Mouse (Mus musculus) neural tube, embryonic 11.5 days (tissue): ENCODE measurements around the gene Shisa2. TPM values are rescaled to one million over a fixed set of nuclear protein-coding genes. Genes with fewer than 3 reads are reported as not detected.
A peak's percentile ranks its signal among the peaks of the same experiment; 100 is the strongest.
"Not testable (repeated sequence)": the region's sequence is repeated elsewhere in the genome, so short reads cannot be mapped to it uniquely, and the experiment has no call there.

ENCODE experiments used
- ATAC-seq: fragments of 200-750 bp; cut with Nextera tagmentation; 2 replicates; pipeline ENCODE4 v1.8.0; 2017; ENCODE audit warnings: moderate number of reproducible peaks, mild to moderate bottlenecking, moderate TSS enrichment, moderate library complexity; ENCODE audit not compliant: insufficient read depth, low FRiP score, low TSS enrichment
- DNase-seq: peaks from one replicate; pipeline ENCODE4 v3.0.0-alpha.2; 2015; ENCODE audit warnings: low spot score
- H3K27ac ChIP-seq: fragments of 300-500 bp; sonication (generic); 2 replicates; pipeline ENCODE4 v1.5.1; 2014; ENCODE audit warnings: low read depth, mild to moderate bottlenecking, low read length
- H3K27me3 ChIP-seq: fragments of 300-500 bp; sonication (generic); 2 replicates; pipeline ENCODE4 v1.6.1; 2014; ENCODE audit warnings: mild to moderate bottlenecking, low read length, mixed read lengths; ENCODE audit not compliant: control insufficient read depth, insufficient read depth
- H3K36me3 ChIP-seq: fragments of 300-500 bp; sonication (generic); 2 replicates; pipeline ENCODE4 v1.6.1; 2014; ENCODE audit warnings: mild to moderate bottlenecking, low read length, moderate library complexity, mixed read lengths; ENCODE audit not compliant: control insufficient read depth, insufficient read depth
- H3K4me1 ChIP-seq: fragments of 300-500 bp; sonication (generic); 2 replicates; pipeline ENCODE4 v1.6.1; 2014; ENCODE audit warnings: low read length, mixed read lengths; ENCODE audit not compliant: control insufficient read depth, insufficient read depth
- H3K4me2 ChIP-seq: fragments of 300-500 bp; sonication (generic); 2 replicates; pipeline ENCODE4 v1.6.1; 2014; ENCODE audit warnings: low read depth, mild to moderate bottlenecking, moderate library complexity
- H3K4me3 ChIP-seq: fragments of 300-500 bp; sonication (generic); 2 replicates; pipeline ENCODE4 v1.5.1; 2014; ENCODE audit warnings: low read depth, low read length
- H3K9ac ChIP-seq: fragments of 300-500 bp; sonication (generic); 2 replicates; pipeline ENCODE4 v1.6.1; 2014; ENCODE audit warnings: mild to moderate bottlenecking, low read length
- H3K9me3 ChIP-seq: fragments of 300-500 bp; sonication (generic); 2 replicates; pipeline ENCODE4 v1.6.1; 2016; ENCODE audit warnings: low read length; ENCODE audit not compliant: control insufficient read depth
- WGBS: fragments of 180-500 bp; shearing (Covaris S2); extraction: QIAGEN DNeasy Blood & Tissue Kit; methylation state at CpG from one replicate; pipeline ENCODE4 v1.1.7; 2014; 5-methylcytosine and 5-hydroxymethylcytosine counted together
- polyA plus RNA-seq: library from polyadenylated mRNA; unstranded; fragments of >200 nt; fragmentation: Nextera tagmentation; extraction: Ambion mirVana; gene quantifications from 2 replicates; pipeline ENCODE4 v1.2.1, GENCODE M21; 2014

Gene Shisa2
- polyA plus RNA-seq, 1 experiment from 2014 or later: 28.9 TPM

DNA sequence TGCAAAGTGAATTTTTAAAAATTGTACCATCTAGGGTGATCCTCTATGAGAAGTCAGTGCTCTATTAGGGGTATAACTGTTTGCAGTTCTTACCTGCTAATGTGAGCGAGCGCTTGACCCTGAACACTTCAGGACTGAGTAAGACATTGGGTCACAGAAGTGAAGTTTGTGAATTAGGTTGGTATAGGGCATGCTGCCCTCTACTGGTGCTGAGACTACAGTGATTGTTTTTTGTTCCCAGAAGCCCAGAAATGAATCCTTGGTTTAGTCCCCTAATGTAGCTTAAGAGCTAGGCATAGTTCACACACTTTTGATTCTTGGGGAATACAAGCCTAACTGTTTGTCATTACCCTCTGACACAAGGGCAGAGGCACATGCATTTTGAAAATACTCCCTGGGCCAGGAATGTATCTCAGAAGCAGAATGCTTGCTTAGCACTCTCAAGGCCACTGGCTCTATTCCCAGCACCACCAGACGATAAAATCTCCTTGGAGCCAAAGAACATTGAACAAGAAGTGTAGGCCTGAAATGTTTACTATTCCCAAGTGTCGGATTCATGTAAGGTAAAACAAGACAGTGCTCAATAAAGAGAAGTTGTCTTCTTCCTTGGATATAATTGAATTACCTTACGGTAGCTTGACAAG lies 21.0 kb upstream of the Shisa2 start:
- Histone ChIP-seq H3K27me3 (no peaks in the 10 kb centered on the region), H3K27ac (no peak overlapping the region), H3K9ac (no peak overlapping the region), H3K9me3 (no peaks in the 10 kb centered on the region), H3K4me3 (no peak overlapping the region), H3K4me1 (no peaks in the 10 kb centered on the region), H3K4me2 (no peak overlapping the region), H3K36me3 (no peaks in the 10 kb centered on the region)
- ATAC-seq (no peak), DNase-seq (peak; percentile 44)
- 65% methylated on average over 5 of the region's 5 CpGs for WGBS

DNA sequence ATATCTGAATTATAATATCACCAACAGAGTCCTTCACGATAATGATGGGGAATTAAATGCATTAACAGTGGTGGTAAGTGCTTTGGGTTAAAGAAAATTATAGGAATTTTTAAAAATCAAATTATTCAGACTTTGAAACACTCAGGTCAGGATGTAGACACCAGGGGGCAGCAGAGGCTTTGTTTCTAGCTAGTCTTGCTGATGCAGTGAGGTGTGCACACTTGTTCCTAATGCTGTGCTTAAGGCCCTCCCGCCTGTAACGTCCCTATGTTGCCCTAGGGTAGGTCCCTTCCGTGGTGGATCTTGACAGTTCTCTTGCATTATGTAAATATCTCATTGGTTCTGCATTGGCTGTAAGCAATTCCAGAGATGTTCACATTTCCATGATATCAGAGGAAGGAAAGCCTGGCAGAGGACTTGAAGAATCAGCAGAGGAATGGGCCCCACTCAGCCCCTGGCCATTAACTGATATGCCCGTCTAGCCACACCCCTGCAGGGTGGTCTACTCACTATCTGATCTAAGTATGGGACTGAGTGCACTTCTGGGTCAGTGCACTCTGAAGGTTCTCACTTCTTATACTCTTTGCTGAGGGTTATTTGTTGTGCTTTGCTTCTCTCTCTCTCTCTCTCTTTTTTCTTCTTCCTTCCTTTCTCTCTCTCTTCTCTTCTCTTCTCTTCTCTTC lies 19.3 kb upstream of the Shisa2 start:
- DNase-seq (peak; percentile 73), ATAC-seq (no peak; the same call in 1 of the 2 replicates)
- Histone ChIP-seq H3K4me3 (no peak overlapping the region), H3K27me3 (no peaks in the 10 kb centered on the region), H3K9me3 (no peaks in the 10 kb centered on the region), H3K36me3 (no peaks in the 10 kb centered on the region), H3K4me1 (no peaks in the 10 kb centered on the region), H3K9ac (no peak overlapping the region), H3K27ac (no peak overlapping the region), H3K4me2 (no peak overlapping the region)
- 18% methylated on average over 5 of the region's 5 CpGs for WGBS

DNA sequence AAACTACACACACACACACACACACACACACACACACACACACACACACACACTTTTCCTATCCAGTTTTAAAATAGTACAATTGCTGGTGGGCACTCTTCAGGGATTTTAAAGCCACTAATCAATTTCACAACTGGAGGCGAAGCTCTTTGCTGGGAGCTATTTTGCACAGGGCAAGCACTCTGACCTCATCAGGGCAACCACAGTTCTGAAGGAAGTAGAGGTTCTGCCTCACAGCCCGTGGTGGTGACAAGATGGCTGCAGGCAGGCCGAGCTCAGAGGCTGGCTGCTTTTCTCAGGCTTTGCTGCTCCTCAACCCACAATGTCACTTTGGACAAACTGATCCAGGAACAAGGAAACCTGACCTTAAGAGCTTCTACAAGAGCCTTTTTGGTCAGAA lies 18.1 kb upstream of the Shisa2 start:
- WGBS: 59% methylated on average over 3 of the region's 3 CpGs
- no peak overlapping the region for H3K27ac ChIP-seq
- no peak overlapping the region for H3K4me2 ChIP-seq
- H3K36me3 ChIP-seq: no peaks in the 10 kb centered on the region
- no peak for ATAC-seq
- no peak overlapping the region for H3K9ac ChIP-seq
- no peaks in the 10 kb centered on the region for H3K4me1 ChIP-seq
- no peak for DNase-seq
- H3K9me3 ChIP-seq: no peaks in the 10 kb centered on the region
- no peak overlapping the region for H3K4me3 ChIP-seq
- H3K27me3 ChIP-seq: no peaks in the 10 kb centered on the region

GRCm38 (mm10) chr14:59612920-59613625 lies 12.0 kb upstream of the Shisa2 start:
- H3K9ac ChIP-seq: no peak overlapping the region
- no peak overlapping the region for H3K27ac ChIP-seq
- H3K27me3 ChIP-seq: no peaks in the 10 kb centered on the region
- H3K4me3 ChIP-seq: no peak overlapping the region
- ATAC-seq (no peak), DNase-seq (peak; percentile 75)
- no peaks in the 10 kb centered on the region for H3K36me3 ChIP-seq
- no peaks in the 10 kb centered on the region for H3K9me3 ChIP-seq
- no peaks in the 10 kb centered on the region for H3K4me1 ChIP-seq
- 50% methylated on average over 14 of the region's 14 CpGs for WGBS
- H3K4me2 ChIP-seq: no peak overlapping the region

- not testable (repeated sequence) for H3K9me3 ChIP-seq, DNase-seq, H3K9ac ChIP-seq, H3K27me3 ChIP-seq, H3K4me2 ChIP-seq, H3K4me1 ChIP-seq, H3K27ac ChIP-seq, H3K36me3 ChIP-seq, H3K4me3 ChIP-seq, ATAC-seq
- WGBS: 83% methylated on average over 3 of the region's 3 CpGs
Measured at GRCm38 (mm10) chr14:59614149-59614548, 11.0 kb upstream of the Shisa2 start.

GRCm38 (mm10) chr14:59616802-59617201 lies 8.3 kb upstream of the Shisa2 start:
- Histone ChIP-seq H3K36me3 (no peaks in the 10 kb centered on the region), H3K4me2 (no peak overlapping the region), H3K27ac (no peak overlapping the region), H3K9me3 (no peaks in the 10 kb centered on the region), H3K4me1 (no peaks in the 10 kb centered on the region), H3K27me3 (no peaks in the 10 kb centered on the region), H3K9ac (no peak overlapping the region), H3K4me3 (no peak overlapping the region)
- no peak for ATAC-seq
- WGBS: 70% methylated on average over 7 of the region's 7 CpGs
- DNase-seq: no peak

DNA sequence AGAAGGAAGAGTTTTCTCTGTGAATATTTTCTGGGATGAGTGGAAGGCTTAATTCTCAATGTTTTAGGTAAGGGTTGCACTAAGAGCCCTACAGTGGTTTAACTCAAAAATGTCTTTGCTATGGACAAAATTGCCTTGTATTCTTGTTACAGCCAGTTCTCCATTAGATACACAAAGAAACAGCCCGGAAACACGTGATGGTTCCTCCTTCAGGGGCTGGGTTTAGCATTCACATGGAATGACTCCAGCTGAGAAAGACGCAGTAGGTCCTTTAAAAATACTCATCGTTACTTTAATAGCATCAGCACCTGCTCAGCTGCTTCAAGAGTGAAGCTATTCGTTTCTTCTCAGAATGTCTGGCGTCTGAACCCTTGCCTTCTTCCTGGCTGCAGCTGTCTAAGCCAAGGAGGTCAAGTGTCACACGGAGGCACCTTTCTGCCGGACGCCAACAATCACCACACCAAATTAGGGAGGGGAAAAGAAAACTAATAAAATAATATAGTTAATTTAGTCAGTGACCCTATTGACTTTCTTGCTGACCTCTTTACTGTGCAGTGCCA lies 702 bp upstream of the Shisa2 start:
- Histone ChIP-seq H3K27ac (no peak overlapping the region), H3K9me3 (no peaks in the 10 kb centered on the region), H3K9ac (no peak overlapping the region), H3K36me3 (no peaks in the 10 kb centered on the region), H3K4me1 (peaks cover 7% of the 10 kb centered on the region; the same call in 1 of the 2 replicates), H3K4me3 (no peak overlapping the region; the same call in 1 of the 2 replicates), H3K27me3 (peaks cover 8% of the 10 kb centered on the region; the same call in 1 of the 2 replicates), H3K4me2 (no peak overlapping the region)
- 18% methylated on average over 9 of the region's 9 CpGs for WGBS
- ATAC-seq (no peak), DNase-seq (no peak)

DNA sequence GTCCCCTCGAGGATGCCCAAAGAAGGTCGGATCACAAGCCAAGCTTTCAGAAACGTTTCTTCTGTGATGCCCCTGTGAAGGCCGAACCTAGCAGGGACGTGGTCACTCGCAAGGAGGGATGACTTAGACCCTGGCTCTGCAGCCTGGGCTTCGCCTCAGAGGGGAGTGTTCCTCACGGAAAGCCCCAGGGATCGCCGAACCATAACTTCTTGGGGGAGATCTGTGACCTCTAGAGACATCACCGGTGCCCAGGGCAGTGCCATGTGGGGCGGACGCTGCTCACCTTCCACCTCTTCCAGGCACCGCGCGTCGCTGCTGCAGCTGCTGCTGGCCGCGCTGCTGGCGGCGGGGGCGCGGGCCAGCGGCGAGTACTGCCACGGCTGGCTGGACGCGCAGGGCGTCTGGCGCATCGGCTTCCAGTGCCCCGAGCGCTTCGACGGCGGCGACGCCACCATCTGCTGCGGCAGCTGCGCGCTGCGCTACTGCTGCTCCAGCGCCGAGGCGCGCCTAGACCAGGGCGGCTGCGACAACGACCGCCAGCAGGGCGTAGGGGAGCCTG lies 777 bp downstream of the Shisa2 start:
- H3K4me1 ChIP-seq: peaks cover 7% of the 10 kb centered on the region; the same call in 1 of the 2 replicates
- peak overlapping the region; percentile 64 for H3K9ac ChIP-seq
- H3K27me3 ChIP-seq: peaks cover 8% of the 10 kb centered on the region; the same call in 1 of the 2 replicates
- DNase-seq: peak; percentile 81
- under 1% methylated on average over 51 of the region's 51 CpGs for WGBS
- H3K27ac ChIP-seq: peak overlapping the region; percentile 80; the same call in 1 of the 2 replicates
- H3K4me2 ChIP-seq: peak overlapping the region; percentile 73
- peak overlapping the region; percentile 66 for H3K4me3 ChIP-seq
- H3K36me3 ChIP-seq: no peaks in the 10 kb centered on the region
- H3K9me3 ChIP-seq: no peaks in the 10 kb centered on the region
- ATAC-seq: peak; percentile 72
